Mouse (Mus musculus): Measurements from ENCODE around the gene Sgpp1.
"Not testable (repeated sequence)": the region's sequence is repeated elsewhere in the genome, so short reads cannot be mapped to it uniquely, and the experiment has no call there.

Gene Sgpp1

DNA sequence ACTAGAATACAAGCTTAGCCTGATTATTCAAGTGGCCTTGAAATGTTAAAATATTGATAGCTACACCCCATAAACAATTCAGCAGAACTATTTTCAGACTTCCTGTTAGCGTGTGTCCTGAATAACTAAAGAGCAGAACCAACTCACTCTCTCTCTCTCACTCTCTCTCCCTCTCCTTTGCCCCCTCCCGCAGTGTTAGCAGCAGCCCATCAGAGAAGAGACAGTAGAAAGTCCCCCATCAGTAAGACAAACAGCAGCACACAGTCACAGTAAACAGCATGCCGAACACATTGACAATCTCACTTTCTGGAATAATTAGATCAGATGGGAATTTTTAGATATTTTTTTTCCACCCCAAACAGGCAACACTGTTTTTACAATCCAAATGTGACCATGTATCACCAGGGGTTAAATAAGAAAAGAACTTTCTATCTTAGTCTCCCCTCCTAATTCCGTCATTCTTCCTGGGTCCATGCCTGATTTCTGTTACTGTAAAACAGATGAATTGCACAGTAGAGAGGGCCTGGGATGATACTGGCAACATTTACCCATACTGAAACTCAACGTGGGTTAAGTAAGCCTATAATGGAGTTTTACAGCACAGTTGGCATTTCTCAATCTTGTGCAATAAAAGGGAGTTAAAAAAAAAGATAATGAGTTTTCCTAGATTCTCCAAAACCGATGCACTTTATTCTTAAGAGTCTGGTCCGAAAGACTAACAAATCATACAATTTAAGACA is 2.0 kb downstream of the Sgpp1 start:
- in situ Hi-C loops (cut with MboI, MseI), result loop anchor here in 1 of 2 experiments (10.0 kb wide), 1 partner anchor 189 kb away; no protein-coding TSS in a partner anchor

DNA sequence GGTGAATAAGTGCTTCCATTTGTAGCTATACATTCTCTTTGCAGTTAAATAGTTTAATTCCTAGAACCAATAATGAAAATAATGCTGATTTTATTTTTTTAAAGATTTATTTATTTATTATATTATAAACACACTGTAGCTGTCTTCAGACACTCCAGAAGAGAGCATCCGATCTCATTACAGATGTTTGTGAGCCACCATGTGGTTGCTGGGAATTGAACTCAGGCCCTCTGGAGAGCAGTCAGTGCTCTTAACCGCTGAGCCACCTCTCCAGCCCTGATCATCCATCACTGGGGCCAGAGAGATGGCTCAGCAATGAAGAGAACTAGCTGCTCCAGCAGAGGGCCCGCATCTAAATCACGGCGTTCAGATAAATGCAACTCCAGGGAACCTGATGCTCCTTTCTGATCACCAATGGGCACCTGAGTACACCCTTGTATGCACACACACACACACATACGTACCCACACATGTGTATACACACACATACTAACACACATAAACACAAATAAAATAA is 3.5 kb downstream of the Sgpp1 start:
- in situ Hi-C loops (cut with MboI, MseI), result loop anchor here in 1 of 2 experiments (10.0 kb wide), 1 partner anchor 187 kb away; no protein-coding TSS in a partner anchor

DNA sequence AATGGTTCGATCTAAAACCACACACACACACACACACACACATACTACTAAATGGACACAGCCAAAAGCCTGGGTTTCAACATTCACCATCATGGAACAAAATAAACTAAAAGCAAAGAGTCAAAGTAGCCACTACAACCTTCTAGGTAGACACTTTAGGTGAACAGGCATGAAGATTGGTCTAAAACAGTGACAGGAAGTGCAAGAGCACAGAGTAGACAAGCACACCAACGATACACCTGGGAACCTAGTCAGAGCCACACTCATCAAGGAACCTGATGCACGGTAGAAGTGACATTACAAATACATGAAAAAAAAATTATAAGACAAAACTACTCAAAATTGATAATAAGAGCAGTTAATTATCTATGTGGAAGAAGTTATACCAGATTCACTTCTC is 4.0 kb downstream of the Sgpp1 start:
- in situ Hi-C loops (cut with MboI, MseI), result loop anchor here in 1 of 2 experiments (10.0 kb wide), 1 partner anchor 187 kb away; no protein-coding TSS in a partner anchor

DNA sequence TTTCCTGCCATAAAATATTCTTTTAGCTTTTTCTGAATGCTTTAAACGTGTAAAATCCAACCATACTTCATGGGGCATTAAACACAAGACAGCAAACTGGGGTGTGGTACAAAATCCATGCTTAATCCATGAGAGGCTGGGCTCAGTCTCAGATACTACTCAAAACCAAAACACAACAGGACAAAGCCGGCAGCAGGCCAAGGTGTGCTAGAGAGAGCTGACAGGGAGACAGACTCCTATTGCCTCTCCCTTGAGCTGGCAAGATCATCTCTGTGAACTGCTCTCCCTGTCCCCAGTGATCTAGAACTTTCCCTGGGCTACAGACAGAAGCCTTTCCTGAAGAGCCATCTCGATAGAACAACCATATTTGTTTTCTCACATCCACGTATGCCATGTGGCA is 5.1 kb downstream of the Sgpp1 start:
- in situ Hi-C loops (cut with MboI, MseI), result loop anchor here in 1 of 2 experiments (10.0 kb wide), 1 partner anchor 186 kb away; no protein-coding TSS in a partner anchor

DNA sequence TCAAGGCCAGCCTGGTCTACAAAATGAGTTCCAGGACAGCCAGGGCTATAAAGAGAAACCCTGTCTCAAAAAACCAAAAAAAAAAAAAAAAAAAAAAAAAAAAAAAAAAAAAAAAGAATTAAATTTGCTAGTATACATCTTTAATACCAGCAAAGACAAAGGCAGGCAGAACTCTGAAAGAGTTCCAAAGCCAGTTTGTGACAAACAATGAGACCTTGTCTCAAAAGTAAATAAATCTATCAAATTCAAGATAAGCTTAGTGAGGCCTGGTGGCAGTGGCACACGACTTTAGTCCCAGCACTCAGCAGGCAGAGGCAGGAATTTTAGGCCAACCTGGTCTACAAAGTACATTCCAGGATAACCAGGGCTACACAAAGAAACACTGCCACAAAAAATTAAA is 5.7 kb downstream of the Sgpp1 start:
- in situ Hi-C loops (cut with MboI, MseI), result loop anchor here (10.0 kb wide), 2 partner anchors 185 to 815 kb away; no protein-coding TSS in a partner anchor

DNA sequence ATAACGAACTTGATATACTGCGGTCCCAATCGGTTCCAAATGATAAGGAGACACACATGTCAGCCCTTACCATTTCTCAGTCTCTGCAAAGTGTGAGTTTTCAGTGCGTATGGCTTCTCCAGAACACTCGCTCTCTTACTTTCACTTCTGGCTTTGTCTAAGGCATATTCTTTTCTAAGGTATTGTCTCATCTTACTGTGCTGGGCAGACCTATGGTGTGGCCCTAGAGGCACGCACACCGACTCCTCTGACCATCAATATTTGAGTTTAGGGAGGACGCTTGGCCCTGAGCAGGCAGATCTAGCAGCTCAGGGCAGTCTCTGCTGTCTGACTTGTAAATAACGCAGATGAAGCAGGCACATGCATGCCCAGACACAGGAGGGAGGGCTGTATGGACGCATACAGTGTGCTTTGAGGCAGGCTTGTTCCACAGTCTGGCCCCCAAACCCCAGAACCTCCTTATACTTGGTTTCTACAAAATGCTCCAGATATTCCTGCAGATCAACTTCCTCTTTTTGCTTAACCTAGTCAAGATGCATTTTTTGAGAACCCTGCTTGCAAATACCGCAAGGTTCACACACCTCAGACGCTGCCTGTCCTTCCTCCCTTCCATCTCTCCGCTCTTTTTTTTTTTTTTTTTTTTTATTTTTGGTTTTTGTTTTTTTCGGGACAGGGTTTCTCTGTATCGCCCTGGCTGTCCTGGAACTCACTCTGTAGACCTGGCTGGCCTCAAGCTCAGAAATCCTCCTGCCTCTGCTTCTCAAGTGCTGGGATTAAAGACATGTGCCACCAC is 8.0 kb downstream of the Sgpp1 start:
- in situ Hi-C loops (cut with MboI, MseI), result loop anchor here in 1 of 2 experiments (10.0 kb wide), 1 partner anchor 813 kb away; no protein-coding TSS in a partner anchor

DNA sequence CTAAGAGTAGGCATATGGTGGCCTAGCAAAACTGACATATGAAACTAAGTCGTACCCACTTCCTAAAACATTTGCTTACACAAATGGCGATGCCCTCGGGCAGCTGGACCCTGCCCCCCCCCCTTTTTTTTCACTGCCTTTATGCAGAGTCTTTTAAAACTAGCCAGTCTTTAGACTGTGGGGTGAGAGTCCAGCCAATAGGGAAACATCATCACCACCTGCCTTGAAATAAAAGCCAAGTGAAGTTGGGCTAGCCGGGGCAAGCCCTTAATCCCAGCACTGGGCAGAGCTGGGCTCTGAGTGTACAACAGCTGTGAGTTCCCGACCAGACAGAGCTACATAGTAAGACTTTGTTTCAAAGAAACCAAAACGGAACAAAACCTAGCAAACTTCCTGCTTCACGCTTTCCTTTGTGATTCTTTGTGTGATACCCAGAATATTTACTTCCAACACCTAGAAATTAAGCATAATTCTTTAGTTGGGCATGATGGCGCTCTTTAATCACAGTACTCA is 9.1 kb downstream of the Sgpp1 start:
- in situ Hi-C loops (cut with MboI, MseI), result loop anchor here in 1 of 2 experiments (10.0 kb wide), 1 partner anchor 812 kb away; no protein-coding TSS in a partner anchor

DNA sequence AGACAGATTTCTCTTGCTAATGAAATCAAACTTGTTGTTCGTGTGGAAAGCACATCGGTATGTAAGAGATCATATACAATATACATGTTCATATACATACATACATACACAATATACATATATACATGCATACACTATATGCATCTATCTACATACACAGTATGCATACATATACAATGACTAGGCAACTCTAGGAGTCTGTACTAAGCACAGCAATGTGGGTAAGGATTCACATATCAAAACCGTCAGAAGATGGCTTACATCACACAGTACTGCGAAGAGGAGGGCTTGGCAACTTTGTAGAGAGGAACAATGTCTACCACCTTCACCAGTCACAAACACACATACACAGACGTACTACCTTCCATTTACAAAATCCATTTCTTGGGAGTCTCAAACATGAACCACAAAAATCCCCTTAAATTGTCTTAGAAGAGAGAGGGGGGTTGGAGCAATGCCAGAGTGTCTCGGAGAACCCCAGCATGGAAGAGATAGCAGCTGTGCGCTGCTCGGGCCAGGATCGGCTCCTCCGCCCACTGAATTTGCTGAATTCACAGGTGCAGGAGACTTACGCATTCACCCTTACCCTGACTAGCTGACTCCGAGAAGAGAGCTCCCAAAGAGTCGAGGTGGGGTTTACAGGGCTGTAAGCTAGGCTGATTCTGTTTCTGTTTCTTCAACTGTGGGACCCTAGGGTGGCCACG is 10.8 kb downstream of the Sgpp1 start:
- in situ Hi-C loops (cut with MboI, MseI), result loop anchor here in 1 of 2 experiments (10.0 kb wide), 1 partner anchor 810 kb away; no protein-coding TSS in a partner anchor

DNA sequence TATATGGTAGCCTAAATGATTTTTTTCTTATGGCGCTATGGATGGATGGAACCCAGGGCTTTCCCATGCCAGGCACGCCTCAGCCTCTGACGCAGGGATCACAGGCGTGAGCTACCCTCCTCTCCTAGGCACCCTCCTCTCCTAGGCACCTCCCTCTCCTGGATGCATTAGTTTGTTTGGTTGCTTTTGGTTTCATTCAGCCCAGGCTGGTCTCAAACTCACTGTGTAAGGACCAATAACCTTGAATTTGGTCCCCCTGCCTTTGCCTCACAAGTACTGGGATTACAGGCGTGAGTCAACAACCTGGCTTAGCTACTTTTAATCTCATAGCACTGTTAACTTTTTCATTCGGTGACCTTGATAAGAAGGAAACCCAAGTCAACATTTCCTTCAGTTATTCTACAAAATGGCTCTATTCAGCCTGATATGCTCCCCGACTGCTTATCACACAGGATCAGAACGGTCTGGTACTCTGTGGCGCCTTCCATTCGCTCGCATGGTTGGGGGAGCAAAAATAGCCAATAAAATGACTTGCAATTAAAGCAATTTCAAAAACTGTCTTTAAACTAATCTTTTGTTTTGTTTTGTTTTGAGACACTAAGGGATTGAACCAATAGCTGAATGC is 11.6 kb downstream of the Sgpp1 start:
- in situ Hi-C loops (cut with MboI, MseI), result loop anchor here in 1 of 2 experiments (10.0 kb wide), 1 partner anchor 809 kb away; no protein-coding TSS in a partner anchor

DNA sequence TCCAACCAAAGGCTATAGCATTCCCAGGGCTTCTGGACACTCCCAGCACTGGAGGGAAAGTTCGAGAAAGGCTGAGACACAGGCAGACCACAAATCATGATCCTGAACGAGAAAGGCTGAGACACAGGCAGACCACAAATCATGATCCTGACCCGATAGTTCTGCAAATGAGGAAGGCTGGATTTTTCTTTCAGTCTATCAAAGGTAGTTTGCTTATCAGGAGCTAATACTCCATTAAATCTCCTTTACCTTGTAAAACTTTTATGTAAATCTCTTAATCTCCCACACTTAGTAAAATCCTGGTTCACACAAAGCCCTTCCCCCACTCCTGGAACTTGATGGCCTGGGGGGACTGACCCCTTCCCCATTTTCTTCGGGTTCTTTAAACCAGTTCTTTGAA is 13.6 kb downstream of the Sgpp1 start:
- in situ Hi-C loops (cut with MboI, MseI), result loop anchor here in 1 of 2 experiments (10.0 kb wide), 1 partner anchor 807 kb away; no protein-coding TSS in a partner anchor

DNA sequence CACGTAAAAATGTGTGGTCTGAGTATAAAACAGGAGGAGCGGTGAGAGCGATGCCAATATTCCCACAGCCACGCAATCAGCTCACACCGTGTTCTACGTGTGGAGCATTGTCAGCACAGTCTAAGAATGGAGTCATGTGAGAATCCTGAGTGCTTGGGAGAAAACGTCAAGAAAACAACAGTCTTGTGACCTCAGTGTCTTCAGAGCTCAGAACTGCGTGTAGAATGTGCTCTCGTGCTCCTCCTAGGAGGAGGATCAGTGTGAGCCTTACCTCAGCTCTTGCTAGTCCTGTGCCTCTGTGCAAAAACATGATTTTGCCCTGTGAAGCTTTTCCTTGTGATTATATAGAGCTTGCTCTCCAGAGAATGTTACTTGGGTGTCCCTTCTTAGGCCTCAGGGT is 14.5 kb downstream of the Sgpp1 start:
- in situ Hi-C loops (cut with MboI, MseI), result loop anchor here in 1 of 2 experiments (10.0 kb wide), 1 partner anchor 806 kb away; no protein-coding TSS in a partner anchor

DNA sequence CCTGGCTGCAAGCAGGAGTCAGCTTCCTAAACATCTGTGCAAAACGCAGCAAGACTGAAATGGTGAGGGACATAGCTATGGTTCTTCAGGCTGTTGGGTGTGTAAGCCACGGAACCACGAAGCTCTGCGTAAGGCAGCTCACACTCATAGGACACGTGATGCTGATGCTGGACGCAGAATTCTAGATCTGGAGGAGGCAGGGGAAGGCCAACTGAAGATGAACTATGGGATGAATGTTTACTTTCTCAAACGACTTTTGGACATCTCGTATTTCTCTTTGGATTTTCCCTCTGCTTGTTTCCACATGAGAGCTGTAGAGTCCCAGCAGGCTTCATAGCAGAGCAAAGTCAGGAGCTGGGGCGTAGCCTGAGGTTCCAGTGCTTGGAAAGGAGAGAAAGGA is 21.9 kb downstream of the Sgpp1 start:
- in situ Hi-C loops (cut with MboI, MseI), result no loop called here

DNA sequence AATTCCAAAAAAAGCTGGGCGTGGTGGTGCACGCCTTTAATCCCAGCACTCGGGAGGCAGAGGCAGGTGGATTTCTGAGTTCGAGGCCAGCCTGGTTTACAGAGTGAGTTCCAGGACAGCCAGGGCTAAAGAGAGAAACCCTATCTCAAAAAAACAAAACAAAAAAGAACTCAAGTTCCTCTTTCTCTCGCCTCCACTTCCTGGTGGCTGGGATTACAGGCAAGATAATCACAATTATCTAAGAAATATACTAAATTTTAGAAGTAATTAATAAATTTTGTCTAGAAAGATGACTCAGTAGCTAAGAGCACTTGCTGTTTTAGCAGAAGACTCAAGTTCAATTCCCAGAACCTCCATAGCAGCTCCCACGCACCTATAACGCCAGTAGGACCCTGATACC is 22.6 kb downstream of the Sgpp1 start:
- in situ Hi-C loops (cut with MboI, MseI), result not testable (repeated sequence)

DNA sequence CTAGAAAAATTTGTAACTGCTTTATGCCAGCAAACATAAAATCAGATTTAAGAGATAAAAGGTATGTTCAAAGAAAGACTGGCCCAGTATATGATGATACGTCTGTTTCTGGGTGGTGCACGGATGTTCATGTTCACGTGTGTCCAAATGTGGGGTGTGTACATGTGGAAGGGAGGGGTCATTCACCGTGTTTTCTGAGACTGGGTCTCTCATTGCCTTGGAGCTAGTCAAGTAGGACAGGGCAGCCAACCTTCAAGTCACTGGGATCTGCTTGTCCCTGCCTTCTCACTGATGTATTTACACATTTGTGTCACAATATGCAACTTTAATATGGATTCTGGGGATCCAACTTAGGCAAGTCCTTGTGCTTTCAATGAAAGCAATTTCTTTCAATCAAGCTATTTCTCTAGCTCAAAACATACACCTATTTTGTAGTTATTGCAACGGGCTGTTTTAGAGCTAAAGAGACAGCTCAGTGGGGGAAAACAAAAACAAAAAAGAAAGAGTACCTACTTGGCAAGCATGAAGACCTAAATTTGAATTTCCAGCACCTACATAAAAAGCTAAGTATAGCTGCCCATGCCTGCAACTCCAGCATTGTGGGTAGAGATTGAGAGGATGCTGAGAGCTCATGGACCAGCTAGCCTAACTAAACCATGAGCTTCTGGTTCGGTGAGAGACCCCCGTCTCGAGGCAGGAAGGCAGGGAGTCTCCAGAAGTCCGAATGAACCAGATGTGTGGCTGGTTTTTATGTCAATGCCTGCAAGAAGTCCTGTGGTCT is 24.7 kb downstream of the Sgpp1 start:
- in situ Hi-C loops (cut with MboI, MseI), result no loop called here

DNA sequence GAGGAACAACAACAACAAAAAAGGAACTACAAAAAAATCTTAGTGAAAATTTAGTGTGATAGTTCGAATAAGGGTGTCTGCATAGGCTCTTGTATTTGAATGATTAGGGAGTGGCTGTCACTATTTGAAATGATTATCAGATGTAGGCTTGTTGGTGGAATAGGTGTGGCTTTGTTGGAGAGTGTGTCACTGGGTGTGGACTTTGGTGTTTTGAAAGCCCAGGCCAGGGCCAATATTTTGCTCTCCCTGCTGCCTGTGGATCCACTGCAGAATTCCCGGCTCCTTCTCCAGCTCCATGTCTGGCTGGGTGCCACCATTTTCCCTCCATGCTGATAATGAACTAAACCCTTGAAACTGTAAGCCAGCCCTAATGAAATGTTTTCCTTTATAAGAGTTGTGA is 26.0 kb downstream of the Sgpp1 start:
- in situ Hi-C loops (cut with MboI, MseI), result no loop called here

DNA sequence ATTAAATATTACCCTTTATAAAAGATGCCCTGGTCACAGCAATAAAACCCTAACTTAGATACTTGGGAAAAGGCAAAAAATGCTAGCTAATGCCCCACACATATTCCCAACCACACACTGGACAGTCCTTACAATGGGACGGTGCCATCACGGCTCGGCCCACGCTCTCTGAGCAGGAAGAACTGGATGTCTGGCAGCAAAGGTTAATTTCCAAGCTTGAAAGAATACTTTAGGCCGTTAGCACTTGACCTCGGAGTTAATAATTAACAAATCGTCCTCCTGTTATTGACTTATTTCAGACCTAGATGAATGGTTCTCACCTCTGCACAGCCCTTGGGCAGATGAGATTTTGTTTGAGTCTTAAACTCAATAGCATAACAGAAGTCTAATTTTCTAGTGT is 28.9 kb downstream of the Sgpp1 start:
- in situ Hi-C loops (cut with MboI, MseI), result no loop called here

DNA sequence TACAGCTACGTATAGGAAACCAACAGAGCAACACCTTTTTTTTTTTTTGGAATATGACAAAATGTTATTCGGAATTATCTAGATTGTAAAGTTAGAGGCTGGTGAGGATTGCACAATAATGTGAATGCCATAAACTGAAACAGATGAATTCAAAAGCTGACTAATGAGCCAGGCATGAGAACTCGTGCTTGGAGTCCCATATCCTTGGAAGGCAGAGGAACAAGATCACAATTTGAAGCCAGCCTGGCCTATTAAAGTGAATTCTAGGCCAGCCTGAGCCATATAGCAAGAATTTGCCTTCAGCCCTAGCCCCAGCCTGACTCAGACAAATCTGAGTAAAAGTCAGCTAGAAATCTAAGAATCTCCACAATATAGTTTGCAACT is 32.8 kb downstream of the Sgpp1 start:
- in situ Hi-C loops (cut with MboI, MseI), result no loop called here

DNA sequence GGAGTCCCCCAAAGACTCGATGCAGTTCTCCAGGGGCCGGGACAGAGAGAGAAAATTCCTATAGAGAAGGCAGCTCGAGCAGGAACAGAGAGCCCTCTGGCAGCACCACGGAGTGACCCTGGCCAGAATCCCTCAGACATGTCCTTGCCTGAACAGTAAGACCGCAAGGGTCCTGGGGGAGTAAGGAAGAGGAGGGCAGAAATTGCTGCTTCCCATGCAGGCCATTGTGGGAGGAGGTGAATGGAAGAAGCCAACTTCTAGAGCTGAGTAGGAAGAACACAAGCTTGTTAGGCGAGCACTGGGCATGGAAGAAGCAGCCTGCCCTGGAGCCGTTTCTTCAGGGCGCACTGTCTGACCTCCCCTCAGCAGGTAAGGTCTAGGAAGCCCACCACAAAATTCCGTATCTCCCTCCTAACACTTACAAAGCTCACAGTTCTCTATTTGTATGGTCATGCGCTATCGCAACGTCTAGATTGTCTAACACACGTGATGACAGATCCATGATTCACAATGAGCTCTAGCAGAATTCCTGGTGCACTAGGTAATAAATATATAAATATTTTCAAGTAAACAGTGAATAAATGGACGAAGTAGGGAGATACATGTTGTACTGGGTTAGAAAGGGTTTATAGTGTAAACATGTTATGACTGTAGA is 33.3 kb downstream of the Sgpp1 start:
- in situ Hi-C loops (cut with MboI, MseI), result no loop called here

Data from T-helper 17 cell (primary cell).